Mouse (Mus musculus): ENCODE measurements around the gene Haus7. TPM values are rescaled to one million over a fixed set of nuclear protein-coding genes. Genes with fewer than 3 reads are reported as not detected.
"Not testable (repeated sequence)": the region's sequence is repeated elsewhere in the genome, so short reads cannot be mapped to it uniquely, and the experiment has no call there.

Haus7 gene
- 10 to 100 TPM in 22 of 26 experiments, 1 to 10 TPM in 4; 8.6 to 20.3 (median 13.4) TPM for total RNA-seq (2018; cell fraction: chromatin; rRNA removed)
- 10 to 100 TPM in 6 of 26 experiments, 1 to 10 TPM in 20; 5.9 to 12.7 (median 8.6) TPM for total RNA-seq (2018; cell fraction: cytosol; rRNA removed)
- 10 to 100 TPM in 18 of 26 experiments, 1 to 10 TPM in 8; 4.2 to 31.5 (median 12.2) TPM for total RNA-seq (2018; cell fraction: nucleus; rRNA removed)
- 7.9 to 15.4 TPM (median 9.0 TPM) in 3 replicates for polyA plus RNA-seq (2018)

DNA sequence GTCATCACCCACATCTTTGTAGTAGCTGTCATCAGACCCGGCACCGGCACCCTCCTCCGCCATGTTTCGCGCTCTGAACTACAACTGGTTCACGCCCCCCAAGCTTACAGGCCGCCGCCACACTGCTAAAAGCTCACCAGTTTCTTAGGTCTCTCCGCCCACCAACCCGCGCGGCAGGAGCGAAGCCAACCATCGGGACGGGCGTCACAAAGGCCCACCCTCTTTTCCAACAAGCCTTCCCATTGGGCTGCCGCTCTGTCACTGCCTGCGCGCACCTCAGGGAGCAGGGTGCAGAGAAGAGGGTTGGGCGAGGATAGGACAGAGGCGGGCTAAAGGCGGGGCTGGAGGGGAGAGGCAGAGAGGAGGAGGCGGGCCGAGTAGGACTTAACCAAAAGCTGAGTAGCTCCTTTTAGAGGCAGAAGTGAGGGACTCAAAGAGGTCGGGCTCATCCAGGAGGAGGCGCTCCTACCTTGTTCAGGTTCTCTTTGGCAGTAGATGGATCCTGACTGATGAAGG, at the start of gene Haus7:
TSS of gene Haus7 (minus strand) at position 168 of the 516 bp plus-strand sequence.
- 25% methylated on average over 26 of the region's 26 CpGs for WGBS (ENCODE audit: missing documents)
- Histone ChIP-seq H3K36me3 (ENCODE audit: inconsistent target) (no peaks in the 10 kb centered on the region), H3K4me3 (ENCODE audit: inconsistent target) (peak within 1 kb of the TSS; percentile 55), H3K79me2 (ENCODE audit: inconsistent target) (no peaks in the 10 kb centered on the region), H3K27ac (no peak within 1 kb of the TSS)

DNA sequence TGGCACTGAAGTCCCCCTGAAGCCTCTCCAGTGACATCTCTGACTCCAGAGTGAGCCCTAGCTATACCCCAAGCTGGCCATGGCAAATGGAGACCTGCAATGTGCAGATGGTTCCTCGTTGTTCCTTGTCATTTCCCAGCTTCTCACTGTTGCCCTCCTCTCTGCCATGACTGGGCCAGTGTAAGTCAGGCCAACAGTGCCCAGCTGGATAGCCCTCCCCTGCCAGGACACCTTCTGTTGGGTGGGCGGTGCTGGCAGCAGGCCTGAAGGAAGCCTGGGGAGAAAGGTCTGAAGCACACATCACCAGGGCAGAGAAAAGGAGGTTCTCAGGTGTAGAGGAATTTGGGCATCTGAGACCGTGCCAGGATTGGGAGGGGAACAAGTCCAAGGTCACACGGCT, 47.7 kb upstream of the Haus7 start:
- 100% methylated on average over 3 of the region's 4 CpGs for WGBS (ENCODE audit: missing documents)
- no peak overlapping the region for H3K27ac ChIP-seq
- no peak overlapping the region for H3K4me3 ChIP-seq (ENCODE audit: inconsistent target)
- no peaks in the 10 kb centered on the region for H3K79me2 ChIP-seq (ENCODE audit: inconsistent target)
- H3K36me3 ChIP-seq (ENCODE audit: inconsistent target) = no peaks in the 10 kb centered on the region

DNA sequence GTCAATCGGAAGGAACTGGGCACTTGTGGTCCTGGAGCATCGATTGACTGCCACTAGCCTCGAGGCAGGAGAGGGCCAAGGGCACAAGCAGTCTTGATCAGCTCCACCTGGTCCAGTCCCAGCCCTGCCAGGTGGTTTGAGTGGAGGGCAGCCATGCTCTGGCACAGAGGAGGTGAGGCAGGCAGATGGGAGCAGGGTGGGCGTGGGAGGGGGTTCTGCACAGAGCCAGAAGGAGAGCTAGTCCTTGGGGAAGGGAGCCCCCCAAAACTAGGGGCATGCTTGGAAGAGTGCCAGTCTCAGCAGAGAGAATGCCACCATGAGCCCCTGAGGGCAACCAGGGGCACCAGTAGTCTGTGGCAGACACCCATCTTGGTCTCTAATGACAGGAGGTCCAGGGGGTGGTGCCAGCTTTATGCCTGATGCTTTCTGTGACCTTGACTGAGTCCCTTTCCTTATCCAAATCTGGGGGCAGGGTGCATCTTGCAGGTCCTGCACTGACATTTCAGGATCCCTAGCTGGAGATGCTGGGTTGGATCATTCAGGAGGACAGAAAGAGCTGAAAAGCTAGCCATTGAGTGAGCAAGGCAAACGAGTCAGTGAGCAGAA, 46.4 kb upstream of the Haus7 start:
- H3K27ac ChIP-seq = no peak overlapping the region
- no peak overlapping the region for H3K4me3 ChIP-seq (ENCODE audit: inconsistent target)
- no peaks in the 10 kb centered on the region for H3K79me2 ChIP-seq (ENCODE audit: inconsistent target)
- no peaks in the 10 kb centered on the region for H3K36me3 ChIP-seq (ENCODE audit: inconsistent target)
- 74% methylated on average over 5 of the region's 5 CpGs for WGBS (ENCODE audit: missing documents)

DNA sequence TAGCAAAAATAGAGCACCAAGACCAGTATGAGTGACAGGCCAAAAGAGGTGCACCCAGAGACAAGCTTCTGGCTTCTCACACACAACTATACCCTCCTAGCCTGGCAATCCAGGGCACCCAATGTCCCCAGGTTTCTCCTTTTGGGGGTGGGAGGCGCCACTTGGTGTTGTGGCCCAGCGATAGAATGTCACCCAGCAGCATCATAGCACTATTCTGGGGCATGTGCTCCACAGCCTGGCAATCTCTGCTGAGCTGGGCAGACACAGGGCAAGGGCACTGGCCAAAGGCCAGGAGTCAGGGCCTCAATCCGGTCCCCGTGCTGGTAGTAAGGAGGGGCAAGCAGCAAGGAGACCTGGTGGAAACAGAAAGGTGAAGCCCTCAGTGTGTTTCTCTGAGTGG, 37.9 kb upstream of the Haus7 start:
- Histone ChIP-seq H3K79me2 (ENCODE audit: inconsistent target) (no peaks in the 10 kb centered on the region), H3K4me3 (ENCODE audit: inconsistent target) (no peak overlapping the region), H3K36me3 (ENCODE audit: inconsistent target) (no peaks in the 10 kb centered on the region), H3K27ac (no peak overlapping the region)
- 87% methylated on average over 4 of the region's 4 CpGs for WGBS (ENCODE audit: missing documents)

DNA sequence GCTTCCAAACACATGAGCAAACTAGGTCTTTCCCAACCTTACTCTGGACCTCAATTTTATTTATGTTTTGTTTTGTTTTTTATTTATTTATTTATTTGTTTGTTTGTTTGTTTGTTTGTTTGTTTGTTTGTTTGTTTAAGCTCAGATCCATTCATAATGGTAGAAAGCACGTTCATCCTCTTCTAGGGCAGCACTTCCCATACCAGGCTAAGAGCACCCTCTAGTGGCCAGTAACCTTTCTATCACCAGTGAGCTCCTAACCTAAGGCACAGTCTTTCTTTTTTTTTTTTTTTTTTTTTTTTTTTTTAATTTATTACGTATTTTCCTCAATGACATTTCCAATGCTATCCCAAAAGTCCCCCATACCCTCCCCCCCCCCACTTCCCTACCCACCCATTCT, 34.7 kb upstream of the Haus7 start:
- not testable (repeated sequence) for H3K36me3 ChIP-seq (ENCODE audit: inconsistent target); H3K27ac ChIP-seq; H3K4me3 ChIP-seq (ENCODE audit: inconsistent target); H3K79me2 ChIP-seq (ENCODE audit: inconsistent target)
- WGBS (ENCODE audit: missing documents) = 0% methylated on average over 1 of the region's 2 CpGs

DNA sequence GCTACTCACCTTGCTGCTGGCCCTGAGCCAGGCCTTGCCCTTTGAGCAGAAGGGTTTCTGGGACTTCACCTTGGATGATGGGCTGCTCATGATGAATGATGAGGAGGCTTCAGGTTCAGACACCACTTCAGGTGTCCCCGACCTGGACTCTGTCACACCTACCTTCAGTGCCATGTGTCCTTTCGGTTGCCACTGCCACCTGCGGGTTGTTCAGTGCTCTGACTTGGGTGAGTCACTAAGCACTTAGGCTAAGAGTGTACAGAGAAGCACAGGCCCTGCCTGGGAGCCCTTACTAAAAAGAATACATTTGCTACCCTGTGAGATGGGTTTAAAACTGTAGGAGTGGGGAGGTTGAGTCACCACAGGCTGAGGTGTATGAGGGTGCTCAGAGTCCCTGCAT, 32.0 kb upstream of the Haus7 start:
- H3K79me2 ChIP-seq (ENCODE audit: inconsistent target) = no peaks in the 10 kb centered on the region
- no peak overlapping the region for H3K27ac ChIP-seq
- no peaks in the 10 kb centered on the region for H3K36me3 ChIP-seq (ENCODE audit: inconsistent target)
- WGBS (ENCODE audit: missing documents) = 79% methylated on average over 3 of the region's 3 CpGs
- H3K4me3 ChIP-seq (ENCODE audit: inconsistent target) = no peak overlapping the region

DNA sequence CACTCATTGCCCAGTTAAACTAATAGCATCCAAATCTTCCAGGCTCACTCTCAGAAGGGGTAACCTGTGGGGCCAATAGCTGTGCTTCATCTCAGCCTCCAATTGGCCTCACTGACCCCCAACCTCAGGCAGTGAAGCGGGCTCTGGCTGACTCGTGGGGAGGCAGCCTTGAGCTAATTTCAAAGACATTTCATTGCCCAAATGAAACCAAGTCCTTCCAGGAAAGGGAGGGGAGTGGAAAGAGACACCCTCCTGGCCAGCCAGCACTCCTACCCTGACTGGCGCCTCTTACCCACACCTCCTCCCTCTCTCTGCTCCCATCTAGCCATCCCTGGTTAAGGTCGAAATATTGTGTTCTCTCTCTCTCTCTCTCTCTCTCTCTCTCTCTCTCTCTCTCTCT, 31.3 kb upstream of the Haus7 start:
- no peaks in the 10 kb centered on the region for H3K36me3 ChIP-seq (ENCODE audit: inconsistent target)
- no peak overlapping the region for H3K4me3 ChIP-seq (ENCODE audit: inconsistent target)
- WGBS (ENCODE audit: missing documents) = 79% methylated on average over 3 of the region's 4 CpGs
- no peak overlapping the region for H3K27ac ChIP-seq
- H3K79me2 ChIP-seq (ENCODE audit: inconsistent target) = no peaks in the 10 kb centered on the region

DNA sequence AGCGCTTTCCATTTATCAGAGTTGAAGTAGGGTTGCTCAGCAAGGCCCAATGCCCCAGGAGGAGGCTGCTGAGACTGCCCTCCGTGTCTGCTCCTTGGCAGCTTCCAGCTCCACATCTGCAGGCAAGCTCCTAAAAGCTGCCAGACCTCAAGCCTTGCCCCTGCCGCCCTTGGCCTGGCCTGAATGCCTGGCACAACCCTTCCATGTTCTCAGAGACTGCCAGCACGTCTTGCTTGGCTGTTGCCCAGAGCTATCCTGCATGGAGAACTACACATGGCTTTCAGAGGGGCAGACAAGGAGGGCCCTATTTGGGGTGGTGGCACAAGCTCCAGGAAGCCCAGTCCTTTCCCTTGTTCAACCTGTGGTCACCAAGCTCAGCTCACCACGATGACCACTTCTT, 28.1 kb upstream of the Haus7 start:
- no peaks in the 10 kb centered on the region for H3K79me2 ChIP-seq (ENCODE audit: inconsistent target)
- WGBS (ENCODE audit: missing documents) = 72% methylated on average over 4 of the region's 5 CpGs
- no peak overlapping the region for H3K27ac ChIP-seq
- no peak overlapping the region for H3K4me3 ChIP-seq (ENCODE audit: inconsistent target)
- no peaks in the 10 kb centered on the region for H3K36me3 ChIP-seq (ENCODE audit: inconsistent target)

DNA sequence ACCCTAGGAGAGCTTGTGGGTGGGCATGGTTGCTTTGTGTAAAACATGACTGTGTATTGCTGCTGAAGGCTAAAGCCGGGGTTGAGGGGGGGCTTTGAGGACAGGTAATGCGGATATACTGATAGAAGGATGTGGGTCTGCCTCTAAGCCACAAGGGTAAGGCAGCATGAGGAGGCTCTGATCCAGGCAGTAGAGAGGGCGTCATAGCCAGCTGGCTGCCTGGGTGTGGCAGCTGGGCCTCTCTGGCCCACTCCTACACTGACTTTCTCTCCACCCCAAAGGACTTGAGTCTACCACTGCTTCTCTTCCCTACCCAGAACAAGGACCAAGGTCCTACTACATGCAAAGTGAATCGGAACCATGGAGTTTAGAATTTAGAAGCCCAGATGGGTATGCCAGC, 26.0 kb upstream of the Haus7 start:
- 83% methylated on average over 4 of the region's 4 CpGs for WGBS (ENCODE audit: missing documents)
- H3K4me3 ChIP-seq (ENCODE audit: inconsistent target) = no peak overlapping the region
- no peaks in the 10 kb centered on the region for H3K79me2 ChIP-seq (ENCODE audit: inconsistent target)
- no peaks in the 10 kb centered on the region for H3K36me3 ChIP-seq (ENCODE audit: inconsistent target)
- no peak overlapping the region for H3K27ac ChIP-seq

DNA sequence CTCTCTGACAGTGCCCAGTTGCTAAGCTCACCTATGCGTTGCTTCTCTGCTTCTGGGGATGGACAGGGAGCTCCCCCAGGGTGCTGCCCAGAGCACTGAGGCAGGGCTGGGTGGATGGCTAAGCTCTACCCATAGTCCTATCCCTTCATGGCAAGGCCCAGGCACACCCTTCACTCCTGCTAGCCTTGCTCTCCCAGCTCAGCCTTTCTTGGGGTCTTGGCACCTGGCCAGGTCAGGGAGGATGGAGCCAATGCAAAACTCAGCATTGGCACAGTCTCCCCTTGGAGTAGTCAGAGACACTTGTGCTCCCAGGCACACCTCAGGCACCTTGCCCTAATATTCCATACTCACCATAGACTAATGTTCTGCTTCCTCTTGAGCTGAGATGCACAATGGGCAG, 25.2 kb upstream of the Haus7 start:
- Histone ChIP-seq H3K79me2 (ENCODE audit: inconsistent target) (no peaks in the 10 kb centered on the region), H3K27ac (no peak overlapping the region), H3K36me3 (ENCODE audit: inconsistent target) (no peaks in the 10 kb centered on the region), H3K4me3 (ENCODE audit: inconsistent target) (no peak overlapping the region)
- 88% methylated on average over 1 of the region's 1 CpGs for WGBS (ENCODE audit: missing documents)

DNA sequence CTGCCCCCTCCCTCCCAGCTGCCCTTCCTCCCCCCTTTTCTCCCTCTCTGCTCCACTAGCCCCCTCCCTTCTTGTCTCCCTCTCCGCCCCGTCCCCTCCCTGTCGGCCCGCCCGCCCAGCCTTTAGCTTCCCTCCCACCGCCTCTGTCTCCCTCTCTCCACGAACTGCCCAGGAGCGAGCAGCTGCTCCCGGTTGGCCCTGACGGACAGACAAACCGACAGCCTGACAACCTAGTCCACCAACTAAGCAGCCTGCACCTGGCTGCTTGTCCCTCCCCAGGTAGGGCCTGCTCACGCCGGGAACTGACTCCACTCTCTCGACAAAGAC, 24.6 kb upstream of the Haus7 start, which contains the start of gene Bgn:
TSS of gene Bgn (plus strand) at position 119 of the 327 bp plus-strand sequence.
- Histone ChIP-seq H3K27ac (no peak within 1 kb of the TSS), H3K79me2 (ENCODE audit: inconsistent target) (no peaks in the 10 kb centered on the region), H3K36me3 (ENCODE audit: inconsistent target) (no peaks in the 10 kb centered on the region), H3K4me3 (ENCODE audit: inconsistent target) (no peak within 1 kb of the TSS)
- WGBS (ENCODE audit: missing documents) = 49% methylated on average over 6 of the region's 14 CpGs

DNA sequence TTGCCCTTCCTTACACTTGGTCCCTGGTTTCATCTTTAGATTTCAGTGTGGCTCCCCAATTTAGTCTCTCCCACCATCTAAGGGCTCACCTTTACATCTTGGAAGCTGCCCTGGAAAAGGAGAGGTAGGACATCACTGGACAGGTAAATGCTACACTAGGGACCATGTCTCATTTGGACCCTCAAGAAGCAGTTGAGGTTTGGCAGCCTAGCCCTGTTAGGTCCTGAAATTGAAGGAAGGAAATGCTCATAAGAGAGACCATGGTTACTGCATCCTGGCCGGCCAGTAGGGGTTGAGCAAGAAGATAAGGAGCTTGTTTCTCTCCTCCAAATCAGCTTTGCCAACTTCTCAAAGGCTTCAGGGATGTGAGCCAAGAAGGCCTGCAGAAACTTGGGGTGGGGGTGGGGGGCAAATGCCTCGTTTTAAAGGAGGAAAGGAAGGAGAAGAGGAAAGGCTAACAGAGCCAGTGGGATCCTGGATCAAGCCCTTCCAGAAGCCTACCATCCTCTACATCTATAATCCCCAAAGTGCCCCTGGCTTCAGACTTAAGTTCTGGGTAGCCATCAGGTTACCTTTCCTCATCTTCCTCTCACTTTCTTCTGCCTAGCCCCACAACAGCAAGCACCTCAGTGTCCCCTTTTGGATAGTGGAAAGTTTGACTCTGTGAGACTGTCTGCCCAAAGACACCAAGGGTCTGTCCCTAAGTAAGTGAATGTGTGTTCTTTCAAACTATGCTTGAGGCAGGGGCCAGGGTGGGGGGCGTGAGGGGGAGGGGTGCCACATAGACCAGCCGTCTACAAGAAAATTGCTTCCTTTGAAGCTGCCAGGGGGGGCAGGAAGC, 24.0 kb upstream of the Haus7 start:
- no peaks in the 10 kb centered on the region for H3K79me2 ChIP-seq (ENCODE audit: inconsistent target)
- H3K4me3 ChIP-seq (ENCODE audit: inconsistent target) = no peak overlapping the region
- H3K27ac ChIP-seq = no peak overlapping the region
- 27% methylated on average over 3 of the region's 4 CpGs for WGBS (ENCODE audit: missing documents)
- H3K36me3 ChIP-seq (ENCODE audit: inconsistent target) = no peaks in the 10 kb centered on the region

DNA sequence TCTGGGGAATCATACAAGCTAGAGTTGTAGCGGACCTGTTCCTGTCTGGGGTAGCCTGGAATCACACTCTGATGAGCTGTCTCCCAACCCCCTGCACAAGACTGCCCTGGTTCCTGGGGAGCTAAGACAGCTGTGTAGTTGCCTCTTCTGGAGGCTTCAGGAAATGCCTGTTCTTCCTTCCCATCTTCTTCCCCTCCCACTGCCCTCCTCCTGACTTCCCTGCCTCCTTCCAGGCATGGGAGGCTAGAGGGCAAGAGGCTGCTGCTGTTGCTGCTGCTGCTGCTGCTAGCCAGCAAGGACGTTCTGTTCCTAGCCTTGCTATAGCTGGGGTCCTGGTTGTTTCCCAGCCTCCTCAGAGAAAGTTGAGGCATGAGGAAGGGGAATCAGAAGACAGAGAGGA, 21.5 kb upstream of the Haus7 start:
- no peak overlapping the region for H3K4me3 ChIP-seq (ENCODE audit: inconsistent target)
- H3K27ac ChIP-seq = no peak overlapping the region
- no peaks in the 10 kb centered on the region for H3K79me2 ChIP-seq (ENCODE audit: inconsistent target)
- no peaks in the 10 kb centered on the region for H3K36me3 ChIP-seq (ENCODE audit: inconsistent target)
- 90% methylated on average over 1 of the region's 2 CpGs for WGBS (ENCODE audit: missing documents)

DNA sequence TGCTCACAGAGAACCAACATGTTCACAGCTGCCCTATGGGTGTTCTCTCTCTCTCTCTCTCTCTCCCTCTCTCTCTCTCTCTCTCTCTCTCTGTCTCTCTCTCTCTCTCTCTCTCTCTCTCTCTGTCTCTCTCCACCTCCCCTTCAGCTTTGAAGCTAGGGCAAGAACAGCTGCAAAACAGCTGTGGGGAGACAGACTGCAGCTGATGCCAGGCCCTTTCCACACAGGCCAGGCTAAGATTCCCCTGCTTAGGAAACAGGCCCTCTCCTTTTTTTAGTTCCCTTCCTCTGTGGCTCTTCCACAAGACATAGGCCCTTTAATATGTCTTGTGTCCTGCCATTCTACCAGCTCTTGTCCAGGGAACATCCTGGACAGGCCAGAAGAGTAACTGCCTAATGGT, 20.8 kb upstream of the Haus7 start:
- Histone ChIP-seq H3K79me2 (ENCODE audit: inconsistent target) (no peaks in the 10 kb centered on the region), H3K36me3 (ENCODE audit: inconsistent target) (no peaks in the 10 kb centered on the region), H3K4me3 (ENCODE audit: inconsistent target) (no peak overlapping the region), H3K27ac (no peak overlapping the region)

DNA sequence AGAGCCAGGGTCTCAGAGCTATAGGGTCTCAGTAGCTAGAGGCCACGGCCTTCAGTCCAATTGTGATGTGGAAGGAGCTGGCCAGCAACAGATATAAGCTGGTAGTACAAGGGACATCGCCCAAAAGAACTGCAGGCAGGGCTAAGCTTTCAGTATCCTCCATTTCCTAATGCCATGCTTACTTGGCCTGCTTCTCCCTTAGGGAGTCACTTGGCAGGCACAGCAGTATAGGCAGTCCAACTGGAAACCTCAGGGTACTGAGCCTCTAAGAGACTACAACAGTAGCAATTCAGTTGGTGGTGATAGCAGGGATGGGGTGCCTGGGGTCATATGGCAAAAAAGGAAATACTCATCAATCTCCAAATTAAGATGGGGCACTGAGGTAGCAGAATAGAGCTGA, 18.7 kb upstream of the Haus7 start:
- Histone ChIP-seq H3K4me3 (ENCODE audit: inconsistent target) (no peak overlapping the region), H3K36me3 (ENCODE audit: inconsistent target) (no peaks in the 10 kb centered on the region), H3K27ac (no peak overlapping the region), H3K79me2 (ENCODE audit: inconsistent target) (no peaks in the 10 kb centered on the region)
- 90% methylated on average over 2 of the region's 2 CpGs for WGBS (ENCODE audit: missing documents)

Measured in macrophage (primary cell).